Mouse (Mus musculus) heart, embryonic 12.5 days (tissue): Measurements from ENCODE around the gene Pafah1b2. TPM values are rescaled to one million over a fixed set of nuclear protein-coding genes. Genes with fewer than 3 reads are reported as not detected.

ENCODE experiments used
- ATAC-seq: fragments of 200-750 bp; cut with Nextera tagmentation; 2 replicates; pipeline ENCODE4 v1.8.0; 2017; ENCODE audit warnings: moderate TSS enrichment, moderate library complexity; ENCODE audit not compliant: insufficient number of reproducible peaks, low FRiP score
- H3K27ac ChIP-seq: fragments of 300-500 bp; sonication (generic); 2 replicates; pipeline ENCODE4 v1.5.1; 2016; ENCODE audit warnings: mild to moderate bottlenecking, moderate library complexity; ENCODE audit not compliant: poor library complexity, severe bottlenecking
- H3K27me3 ChIP-seq: fragments of 300-500 bp; sonication (generic); replicated peaks from 2 replicates; pipeline ENCODE4 v1.6.1; 2016; ENCODE audit warnings: mild to moderate bottlenecking, moderate library complexity
- H3K36me3 ChIP-seq: fragments of 300-500 bp; sonication (generic); 2 replicates; pipeline ENCODE4 v1.6.1; 2016; ENCODE audit warnings: mild to moderate bottlenecking, moderate library complexity
- H3K4me1 ChIP-seq: fragments of 300-500 bp; sonication (generic); replicated peaks from 2 replicates; pipeline ENCODE4 v1.6.1; 2016; ENCODE audit warnings: mild to moderate bottlenecking
- H3K4me2 ChIP-seq: fragments of 300-500 bp; sonication (generic); 2 replicates; pipeline ENCODE4 v1.6.1; 2016; ENCODE audit warnings: mild to moderate bottlenecking, moderate library complexity
- H3K4me3 ChIP-seq: fragments of 300-500 bp; sonication (generic); 2 replicates; pipeline ENCODE4 v1.5.1; 2016; ENCODE audit warnings: mild to moderate bottlenecking
- H3K9ac ChIP-seq: fragments of 300-500 bp; sonication (generic); 2 replicates; pipeline ENCODE4 v1.6.1; 2016; ENCODE audit warnings: mild to moderate bottlenecking, moderate library complexity
- H3K9me3 ChIP-seq: fragments of 300-500 bp; sonication (generic); replicated peaks from 2 replicates; pipeline ENCODE4 v1.6.1; 2016; ENCODE audit warnings: mild to moderate bottlenecking, moderate library complexity
- WGBS: fragments of 180-500 bp; shearing (Covaris S2); methylation state at CpG from one replicate; pipeline ENCODE4 v1.1.7; 2016; 5-methylcytosine and 5-hydroxymethylcytosine counted together
- polyA plus RNA-seq: library from polyadenylated mRNA; unstranded; fragments of >200 nt; fragmentation: Nextera tagmentation; extraction: Ambion mirVana; gene quantifications from 2 replicates; pipeline ENCODE4 v1.2.1, GENCODE M21; 2016

Pafah1b2 gene
- polyA plus RNA-seq, 1 experiment from 2014 or later: 173 TPM

DNA sequence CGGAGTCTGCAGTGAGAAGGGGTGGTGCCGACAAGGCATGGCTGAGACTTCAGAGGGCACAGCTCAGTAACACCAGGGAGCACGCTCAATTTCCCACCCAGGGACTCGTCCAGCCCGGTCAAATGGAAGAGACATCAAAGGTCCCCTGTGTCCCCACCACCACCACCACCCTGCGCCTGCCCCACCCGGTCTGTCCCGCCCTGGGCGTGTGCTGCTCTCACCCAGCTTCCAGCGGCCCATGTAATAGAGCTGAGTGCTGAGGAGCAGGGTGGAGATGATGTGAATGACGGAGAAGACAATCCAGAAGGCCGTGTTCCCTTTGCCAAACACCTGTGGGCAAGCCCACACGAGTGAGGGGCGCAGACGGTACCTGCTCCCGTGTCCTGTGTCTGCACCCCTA is 70.0 kb downstream of the Pafah1b2 start:
- no peaks in the 10 kb centered on the region for H3K4me1 ChIP-seq
- no peaks in the 10 kb centered on the region for H3K27me3 ChIP-seq
- no peak overlapping the region for H3K9ac ChIP-seq
- no peak for ATAC-seq
- no peaks in the 10 kb centered on the region for H3K9me3 ChIP-seq
- no peak overlapping the region for H3K27ac ChIP-seq
- peaks cover 93% of the 10 kb centered on the region for H3K36me3 ChIP-seq
- H3K4me3 ChIP-seq: no peak overlapping the region
- no peak overlapping the region for H3K4me2 ChIP-seq
- WGBS: 90% methylated on average over 16 of the region's 16 CpGs

DNA sequence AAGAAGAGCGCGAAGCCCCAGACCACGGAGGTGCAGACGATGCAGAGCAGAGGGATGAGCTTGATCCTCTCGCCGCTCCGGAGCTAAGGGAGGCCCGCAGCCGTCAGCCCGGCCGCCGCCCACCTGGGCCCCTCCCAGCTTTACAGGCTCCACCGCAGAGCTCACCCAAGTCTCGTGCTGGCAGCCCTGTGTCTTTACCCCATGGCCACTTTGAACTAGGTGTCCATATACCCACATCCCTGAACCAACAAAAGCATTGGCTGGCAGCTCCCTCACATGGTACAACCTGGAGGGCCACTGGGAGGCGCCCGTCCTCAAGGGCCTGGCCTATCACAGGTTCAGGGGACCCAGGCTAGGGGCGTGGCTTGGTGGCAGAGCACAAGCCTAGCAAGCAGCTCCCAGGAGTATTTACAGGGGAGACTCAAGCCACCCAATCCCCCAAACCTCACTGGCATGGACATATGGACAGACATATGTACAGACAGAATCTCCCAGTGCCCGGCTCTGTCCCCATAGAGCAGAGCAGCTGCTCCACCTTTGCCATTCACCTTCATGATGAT is 71.1 kb downstream of the Pafah1b2 start:
- Histone ChIP-seq H3K4me2 (no peak overlapping the region), H3K4me1 (peaks cover 5% of the 10 kb centered on the region), H3K4me3 (no peak overlapping the region), H3K27me3 (no peaks in the 10 kb centered on the region), H3K9ac (no peak overlapping the region), H3K9me3 (no peaks in the 10 kb centered on the region), H3K36me3 (peaks cover 82% of the 10 kb centered on the region), H3K27ac (no peak overlapping the region)
- ATAC-seq: no peak
- 64% methylated on average over 18 of the region's 18 CpGs for WGBS

DNA sequence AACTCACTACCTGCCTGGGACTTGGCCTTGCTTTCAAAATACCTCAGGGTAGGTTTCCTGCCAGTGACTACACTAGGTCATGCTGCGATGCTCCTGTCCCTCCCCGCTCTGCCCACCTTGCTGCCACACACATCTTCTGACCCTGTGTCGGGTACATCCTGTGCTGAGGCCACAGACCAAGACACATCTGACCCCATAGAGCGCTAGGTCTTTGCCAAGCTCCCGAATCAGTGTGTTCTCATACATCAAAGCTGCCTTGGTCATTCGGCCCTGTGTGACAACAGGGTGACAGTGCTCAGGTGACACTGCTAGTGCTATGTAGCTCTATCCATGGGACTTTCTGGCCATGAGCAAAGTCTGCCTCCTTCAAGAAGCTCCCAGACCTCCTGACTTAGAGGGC is 72.7 kb downstream of the Pafah1b2 start:
- WGBS: 88% methylated on average over 6 of the region's 6 CpGs
- ATAC-seq: no peak
- H3K9ac ChIP-seq: no peak overlapping the region
- peaks cover 17% of the 10 kb centered on the region for H3K4me1 ChIP-seq
- peaks cover 66% of the 10 kb centered on the region for H3K36me3 ChIP-seq
- no peak overlapping the region for H3K27ac ChIP-seq
- H3K4me3 ChIP-seq: no peak overlapping the region
- no peaks in the 10 kb centered on the region for H3K27me3 ChIP-seq
- no peaks in the 10 kb centered on the region for H3K9me3 ChIP-seq
- no peak overlapping the region for H3K4me2 ChIP-seq

DNA sequence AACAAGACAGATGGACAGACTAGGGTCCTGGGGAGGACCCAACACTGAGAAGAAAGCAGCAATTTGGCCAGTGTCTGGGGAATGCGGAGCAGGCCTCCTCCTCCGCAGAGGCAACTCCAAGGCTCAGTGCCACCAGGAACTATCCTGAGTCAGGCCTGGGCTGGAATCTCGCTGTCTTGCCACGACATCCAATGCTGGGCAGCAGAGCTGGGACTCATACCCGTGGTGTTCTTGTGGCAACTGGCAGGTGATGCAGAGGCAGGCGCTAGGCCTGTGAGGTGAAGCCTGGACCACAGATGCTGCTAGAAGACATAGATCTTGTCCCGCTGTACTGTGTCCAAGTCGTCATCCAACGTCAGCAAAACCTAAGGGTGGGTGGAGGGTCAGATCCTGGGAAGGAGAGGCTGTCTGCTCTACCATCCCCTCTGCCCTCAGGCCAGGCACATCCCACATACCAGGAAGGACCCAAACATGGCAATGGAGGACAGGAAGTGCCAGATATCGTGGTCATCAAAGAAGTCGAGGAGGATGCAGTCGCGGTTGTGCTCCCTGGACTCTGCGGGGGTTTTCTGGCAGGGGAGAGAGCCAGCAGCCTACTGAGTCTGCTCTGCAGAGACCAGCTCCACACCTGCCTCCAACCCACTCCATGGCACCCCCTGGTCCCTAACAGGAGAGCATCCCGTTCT is 73.4 kb downstream of the Pafah1b2 start:
- ATAC-seq: no peak
- H3K27me3 ChIP-seq: no peaks in the 10 kb centered on the region
- no peak overlapping the region for H3K27ac ChIP-seq
- WGBS: 80% methylated on average over 15 of the region's 15 CpGs
- H3K9ac ChIP-seq: no peak overlapping the region
- H3K36me3 ChIP-seq: peaks cover 59% of the 10 kb centered on the region
- H3K4me3 ChIP-seq: no peak overlapping the region
- H3K9me3 ChIP-seq: no peaks in the 10 kb centered on the region
- no peak overlapping the region for H3K4me2 ChIP-seq
- H3K4me1 ChIP-seq: peaks cover 22% of the 10 kb centered on the region

DNA sequence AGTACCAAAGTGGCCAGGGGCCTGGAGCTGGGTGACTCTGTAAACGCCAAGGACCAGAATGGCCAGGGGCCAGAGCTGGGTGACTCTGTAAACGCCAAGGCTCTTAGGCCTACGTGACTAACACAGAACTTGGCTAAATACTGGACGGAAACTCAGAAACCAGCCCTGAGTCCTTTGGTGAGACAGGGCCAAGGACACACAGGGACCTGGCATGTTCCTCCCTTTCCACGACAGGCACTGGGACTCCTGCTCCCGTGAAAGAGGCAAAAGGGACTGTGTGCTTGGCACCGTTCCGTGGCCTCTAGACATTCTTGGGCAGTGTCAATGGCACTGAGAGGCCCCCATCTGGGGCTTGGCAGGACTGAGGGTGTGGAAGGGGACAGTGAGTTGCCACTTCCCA is 74.4 kb downstream of the Pafah1b2 start:
- no peaks in the 10 kb centered on the region for H3K27me3 ChIP-seq
- H3K4me3 ChIP-seq: no peak overlapping the region
- no peak for ATAC-seq
- H3K4me1 ChIP-seq: peaks cover 29% of the 10 kb centered on the region
- 90% methylated on average over 8 of the region's 8 CpGs for WGBS
- no peak overlapping the region for H3K4me2 ChIP-seq
- H3K9me3 ChIP-seq: no peaks in the 10 kb centered on the region
- H3K27ac ChIP-seq: no peak overlapping the region
- no peak overlapping the region for H3K9ac ChIP-seq
- peaks cover 49% of the 10 kb centered on the region for H3K36me3 ChIP-seq

DNA sequence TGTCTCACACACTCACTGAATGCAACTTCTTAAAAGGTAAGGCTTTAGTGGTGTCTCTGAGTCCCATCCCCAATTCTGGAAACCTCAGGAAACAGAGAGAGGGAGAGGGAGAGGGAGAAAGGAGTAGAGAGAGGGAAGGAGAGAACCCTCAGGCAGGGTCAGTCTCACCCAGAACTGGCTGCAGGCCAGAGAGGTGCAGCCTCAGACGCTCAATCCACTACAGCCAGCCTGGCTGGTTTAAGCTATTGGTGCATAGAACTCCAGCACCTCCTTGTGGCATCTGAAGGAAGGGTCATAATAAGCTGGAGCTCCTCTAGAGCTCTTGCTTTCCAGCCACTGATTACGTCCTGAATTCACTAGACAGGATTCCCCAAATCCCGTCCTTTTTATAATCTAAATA is 75.6 kb downstream of the Pafah1b2 start:
- ATAC-seq: peak; percentile 49
- no peaks in the 10 kb centered on the region for H3K9me3 ChIP-seq
- H3K27me3 ChIP-seq: no peaks in the 10 kb centered on the region
- H3K9ac ChIP-seq: no peak overlapping the region
- peak overlapping the region; percentile 76; the same call in 1 of the 2 replicates for H3K27ac ChIP-seq
- peaks cover 41% of the 10 kb centered on the region for H3K4me1 ChIP-seq
- WGBS: 15% methylated on average over 3 of the region's 3 CpGs
- no peak overlapping the region for H3K4me2 ChIP-seq
- no peak overlapping the region for H3K4me3 ChIP-seq
- H3K36me3 ChIP-seq: peaks cover 37% of the 10 kb centered on the region

DNA sequence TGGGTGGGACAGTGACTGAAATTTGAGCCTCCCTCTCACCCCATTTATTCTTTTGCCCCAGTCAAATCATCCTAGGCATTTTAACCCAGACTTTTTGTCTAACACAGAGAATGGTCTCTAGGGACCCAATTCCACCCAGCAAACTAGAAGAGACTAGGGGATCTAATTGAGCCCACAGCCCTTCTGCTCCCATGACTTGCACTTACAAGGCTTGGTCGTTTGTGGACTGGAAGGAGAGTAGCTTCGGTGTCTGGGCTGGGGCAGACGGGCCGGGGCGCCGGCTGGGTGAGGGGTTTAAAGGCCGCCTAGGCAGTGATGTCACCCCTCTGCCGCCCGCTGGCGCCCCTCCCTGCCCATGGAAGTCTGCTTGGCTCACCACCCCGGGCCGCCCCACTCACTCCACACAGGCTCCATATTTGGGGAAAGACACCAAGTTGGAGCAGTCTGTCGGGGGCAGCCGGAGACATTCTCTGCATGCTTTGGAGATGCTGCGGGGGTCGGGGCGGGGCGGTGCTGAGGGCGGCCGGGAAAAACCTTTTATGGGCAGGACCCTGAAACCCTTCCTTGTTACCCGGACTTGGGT is 76.8 kb downstream of the Pafah1b2 start, which contains the start of gene Tagln:
Tagln (minus strand) TSS at position 431 of the 583 bp plus-strand sequence.
- Histone ChIP-seq H3K27ac (peak within 1 kb of the TSS; percentile 76), H3K4me3 (peak within 1 kb of the TSS; percentile 46), H3K4me1 (peaks cover 41% of the 10 kb centered on the region), H3K27me3 (no peaks in the 10 kb centered on the region), H3K4me2 (peak within 1 kb of the TSS; percentile 71), H3K9me3 (no peaks in the 10 kb centered on the region), H3K36me3 (peaks cover 36% of the 10 kb centered on the region), H3K9ac (peak within 1 kb of the TSS; percentile 66)
- peak; percentile 64 for ATAC-seq
- 3% methylated on average over 21 of the region's 21 CpGs for WGBS

DNA sequence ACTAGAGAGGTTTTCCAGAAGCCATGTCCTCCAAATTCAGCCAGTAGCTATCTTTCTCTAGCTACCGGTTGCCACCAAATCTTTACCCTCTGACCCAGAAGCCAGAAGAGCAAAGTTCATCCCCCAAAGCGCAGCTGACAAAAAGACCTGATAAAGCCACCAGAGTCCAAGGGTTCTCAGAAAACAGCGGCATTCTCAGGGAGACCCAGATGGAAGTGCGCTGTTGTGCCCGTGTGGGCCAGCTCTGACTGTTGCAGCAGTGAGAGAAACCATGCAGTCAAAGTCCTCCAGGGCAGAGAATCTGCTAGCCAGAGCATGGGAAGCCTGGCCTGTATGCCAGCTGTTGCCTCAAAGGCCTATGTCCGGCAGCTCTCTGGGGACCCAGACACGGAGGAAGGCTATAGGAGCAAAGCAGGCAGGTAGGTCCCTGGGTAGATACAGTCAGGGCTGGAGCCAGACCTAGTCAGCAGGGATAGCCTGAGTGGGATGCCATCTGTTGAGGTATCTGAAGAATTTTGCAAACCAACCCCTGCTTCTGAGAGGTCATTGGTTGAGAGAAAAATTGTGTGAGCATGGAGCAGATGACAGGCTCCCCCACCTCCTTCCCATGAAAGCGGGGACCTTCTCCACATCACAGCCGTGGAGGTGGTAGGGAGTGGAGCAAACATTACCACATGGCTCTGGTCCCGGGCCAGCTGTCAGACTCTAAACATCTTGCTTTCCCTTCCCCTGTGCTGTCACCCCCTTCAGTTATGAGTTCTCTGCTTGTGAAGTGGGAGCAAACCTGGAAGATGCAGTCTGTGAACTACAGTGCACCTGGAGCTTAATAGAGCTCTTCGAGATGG is 79.7 kb downstream of the Pafah1b2 start:
- peaks cover 41% of the 10 kb centered on the region for H3K4me1 ChIP-seq
- peak overlapping the region; percentile 25; the same call in 1 of the 2 replicates for H3K4me3 ChIP-seq
- 0 out of 2 replicates have a peak overlapping the region, but pooled peaks have one; percentile 4 for H3K27ac ChIP-seq
- peak overlapping the region; percentile 71 for H3K4me2 ChIP-seq
- no peaks in the 10 kb centered on the region for H3K9me3 ChIP-seq
- peak overlapping the region; percentile 13; the same call in 1 of the 2 replicates for H3K9ac ChIP-seq
- ATAC-seq: no peak
- 55% methylated on average over 11 of the region's 11 CpGs for WGBS
- no peaks in the 10 kb centered on the region for H3K27me3 ChIP-seq
- peaks cover 41% of the 10 kb centered on the region for H3K36me3 ChIP-seq

DNA sequence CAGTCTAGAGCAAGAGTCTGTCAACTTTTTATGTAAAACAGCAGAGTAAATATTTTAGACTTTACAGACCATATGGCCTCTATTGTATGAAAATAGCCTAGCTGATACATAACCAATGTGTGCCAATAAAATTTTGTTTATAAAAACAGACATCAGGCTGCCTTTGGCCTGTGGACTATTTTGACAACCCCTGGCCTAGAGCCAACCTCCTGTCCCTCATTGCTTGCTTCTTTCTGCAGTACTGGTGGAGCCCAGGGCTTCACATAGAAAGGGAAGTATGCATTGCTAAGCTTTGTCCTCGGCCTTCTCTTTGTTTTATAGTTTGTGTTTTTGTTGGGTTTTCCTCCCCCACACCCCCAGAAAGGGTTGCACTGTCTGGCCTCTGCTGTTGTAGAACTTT is 80.5 kb downstream of the Pafah1b2 start:
- Histone ChIP-seq H3K4me3 (no peak overlapping the region), H3K9me3 (no peaks in the 10 kb centered on the region), H3K27ac (0 out of 2 replicates have a peak overlapping the region, but pooled peaks have one; percentile 9), H3K9ac (0 out of 2 replicates have a peak overlapping the region, but pooled peaks have one; percentile 13), H3K36me3 (peaks cover 48% of the 10 kb centered on the region), H3K27me3 (no peaks in the 10 kb centered on the region), H3K4me1 (peaks cover 41% of the 10 kb centered on the region), H3K4me2 (0 out of 2 replicates have a peak overlapping the region, but pooled peaks have one; percentile 71)
- 39% methylated on average over 1 of the region's 1 CpGs for WGBS
- ATAC-seq: no peak

DNA sequence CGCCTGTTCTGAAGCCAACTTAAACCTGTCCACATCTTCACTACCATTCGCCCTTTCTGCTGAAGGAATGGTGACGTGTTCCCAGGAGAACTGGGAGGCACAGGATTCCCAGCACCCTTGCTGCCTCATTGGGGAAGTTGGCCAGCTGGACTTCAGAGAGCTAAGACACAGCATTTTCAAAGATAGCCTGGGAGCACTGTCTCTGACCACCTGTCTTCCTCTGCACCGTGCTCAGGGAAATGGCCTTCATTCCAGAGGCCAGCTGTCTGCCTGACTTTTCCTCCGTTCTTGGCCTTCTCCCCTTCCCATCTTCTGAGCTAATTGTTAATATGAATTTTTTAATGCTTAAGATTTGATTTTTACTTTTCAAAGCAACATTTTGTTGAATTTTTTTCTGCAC is 83.2 kb downstream of the Pafah1b2 start:
- peaks cover 64% of the 10 kb centered on the region for H3K36me3 ChIP-seq
- H3K4me3 ChIP-seq: no peak overlapping the region
- H3K27ac ChIP-seq: no peak overlapping the region
- H3K9me3 ChIP-seq: no peaks in the 10 kb centered on the region
- 85% methylated on average over 5 of the region's 5 CpGs for WGBS
- ATAC-seq: no peak
- H3K4me2 ChIP-seq: no peak overlapping the region
- no peak overlapping the region for H3K9ac ChIP-seq
- no peaks in the 10 kb centered on the region for H3K27me3 ChIP-seq
- peaks cover 20% of the 10 kb centered on the region for H3K4me1 ChIP-seq

DNA sequence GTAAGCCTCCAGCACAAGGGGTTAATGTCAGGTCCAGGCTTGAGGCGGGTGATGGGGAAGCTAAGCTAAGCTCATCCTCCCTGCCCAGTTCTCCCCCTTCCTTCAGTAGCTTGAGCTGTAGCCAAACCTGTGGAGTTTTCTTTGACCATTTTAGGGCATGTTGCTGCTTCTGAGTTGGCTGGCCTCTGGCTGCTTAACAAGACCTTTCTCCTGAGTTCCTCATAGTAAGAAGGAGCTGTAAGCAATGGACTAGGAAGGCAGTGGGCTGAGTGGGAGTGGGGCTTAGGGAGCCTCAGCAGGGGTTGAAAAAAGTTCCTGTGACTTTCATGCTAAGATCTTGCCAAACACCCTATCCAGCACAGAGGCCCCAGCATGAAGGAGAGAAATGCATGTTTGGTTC is 92.6 kb downstream of the Pafah1b2 start:
- H3K36me3 ChIP-seq: peaks cover 86% of the 10 kb centered on the region
- H3K9me3 ChIP-seq: no peaks in the 10 kb centered on the region
- H3K4me3 ChIP-seq: no peak overlapping the region
- WGBS: 53% methylated on average over 1 of the region's 1 CpGs
- no peak for ATAC-seq
- no peaks in the 10 kb centered on the region for H3K4me1 ChIP-seq
- H3K9ac ChIP-seq: no peak overlapping the region
- H3K27me3 ChIP-seq: no peaks in the 10 kb centered on the region
- H3K4me2 ChIP-seq: no peak overlapping the region
- H3K27ac ChIP-seq: no peak overlapping the region
